Mouse (Mus musculus) erythroblast, embryonic 14.5 days (primary cell): ENCODE measurements around the gene Hhipl2. TPM values are rescaled to one million over a fixed set of nuclear protein-coding genes. Genes with fewer than 3 reads are reported as not detected.
"Not testable (repeated sequence)": the region's sequence is repeated elsewhere in the genome, so short reads cannot be mapped to it uniquely, and the experiment has no call there.

Experiments
- H3K27me3 ChIP-seq: 2 replicates; pipeline ENCODE4 v1.6.1; 2012; ENCODE audit warnings: inconsistent platforms; ENCODE audit not compliant: control insufficient read depth
- H3K36me3 ChIP-seq: 2 replicates; pipeline ENCODE4 v1.6.1; 2012; ENCODE audit warnings: mild to moderate bottlenecking, inconsistent platforms; ENCODE audit not compliant: control insufficient read depth
- H3K4me1 ChIP-seq: 2 replicates; pipeline ENCODE4 v1.6.1; 2012; ENCODE audit warnings: inconsistent platforms; ENCODE audit not compliant: control insufficient read depth
- H3K4me3 ChIP-seq: replicated peaks from 2 replicates; pipeline ENCODE3; 2012; ENCODE audit warnings: moderate library complexity, mild to moderate bottlenecking, inconsistent platforms
- H3K9me3 ChIP-seq: 2 replicates; pipeline ENCODE4 v1.6.1; 2012; ENCODE audit warnings: low read length, inconsistent platforms, mixed read lengths; ENCODE audit not compliant: control insufficient read depth
- GATA1 ChIP-seq: IDR thresholded peaks from 2 replicates; pipeline ENCODE4 v1.6.1; 2012; ENCODE audit warnings: low read length, inconsistent platforms, mixed read lengths
- TAL1 ChIP-seq: IDR thresholded peaks from 3 replicates; pipeline ENCODE4 v1.6.1; 2012; ENCODE audit warnings: low read length, inconsistent platforms, mixed read lengths
- polyA plus RNA-seq: library from polyadenylated mRNA; stranded (reverse); fragments of >175 nt; gene quantifications from 2 replicates; pipeline ENCODE4 v1.2.3, GENCODE M21; 2012

Gene Hhipl2
- not detected in 2 replicates for polyA plus RNA-seq

- no peak within 1 kb of the TSS for H3K4me3 ChIP-seq
- no peaks in the 10 kb centered on the region for H3K4me1 ChIP-seq
- TF ChIP-seq TAL1 (no peak), GATA1 (no peak)
- H3K9me3 ChIP-seq, result peaks cover 2% of the 10 kb centered on the region; the same call in 1 of the 2 replicates
- no peaks in the 10 kb centered on the region for H3K27me3 ChIP-seq
- no peaks in the 10 kb centered on the region for H3K36me3 ChIP-seq
Measured at GRCm38 (mm10) chr1:183417873-183418272, at the start of gene Hhipl2. Hhipl2 (plus strand) TSS chr1:183418215.

- Histone ChIP-seq H3K36me3 (peaks cover 13% of the 10 kb centered on the region), H3K4me1 (peaks cover 20% of the 10 kb centered on the region), H3K9me3 (no peaks in the 10 kb centered on the region), H3K27me3 (peaks cover 26% of the 10 kb centered on the region), H3K4me3 (peak overlapping the region; percentile 84)
- TF ChIP-seq GATA1, result no peak
- no peak for TF ChIP-seq TAL1
Measured at GRCm38 (mm10) chr1:183368601-183369400, 49.2 kb upstream of the Hhipl2 start.

- peaks cover 19% of the 10 kb centered on the region for H3K4me1 ChIP-seq
- H3K9me3 ChIP-seq, result peaks cover under 1% of the 10 kb centered on the region
- H3K36me3 ChIP-seq, result peaks cover 7% of the 10 kb centered on the region
- peak within 1 kb of the TSS; percentile 84 for H3K4me3 ChIP-seq
- H3K27me3 ChIP-seq, result peaks cover 26% of the 10 kb centered on the region
- TF ChIP-seq TAL1, result no peak
- no peak for TF ChIP-seq GATA1
Measured at GRCm38 (mm10) chr1:183369427-183370014, 48.5 kb upstream of the Hhipl2 start, which contains the start of gene Mia3. Mia3 (minus strand) TSS chr1:183369553.

- peaks cover 17% of the 10 kb centered on the region for H3K4me1 ChIP-seq
- H3K4me3 ChIP-seq, result no peak overlapping the region
- H3K27me3 ChIP-seq, result peaks cover 7% of the 10 kb centered on the region
- no peaks in the 10 kb centered on the region for H3K36me3 ChIP-seq
- TF ChIP-seq TAL1 (no peak), GATA1 (no peak)
- H3K9me3 ChIP-seq, result peaks cover 6% of the 10 kb centered on the region
Measured at GRCm38 (mm10) chr1:183374728-183375127, 43.3 kb upstream of the Hhipl2 start.

DNA sequence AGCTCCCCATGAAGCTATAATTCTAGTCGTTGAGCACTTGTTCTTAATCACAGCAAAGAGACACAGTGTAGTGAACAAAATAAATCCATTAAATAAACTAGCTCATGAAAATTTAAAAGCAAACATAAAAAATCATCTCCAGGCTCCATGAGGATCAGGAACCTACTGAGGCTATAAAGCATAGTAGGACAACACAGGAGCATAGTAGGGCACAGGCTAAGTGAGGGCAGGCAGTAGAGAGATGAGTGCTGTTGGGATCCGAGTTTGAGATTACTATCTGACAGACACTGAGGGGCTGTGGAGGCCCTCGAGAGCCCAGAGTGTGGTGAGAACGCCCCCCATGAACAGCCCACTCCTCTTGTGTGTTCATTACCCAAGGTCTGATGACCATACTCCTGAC is 41.0 kb upstream of the Hhipl2 start:
- H3K9me3 ChIP-seq, result peaks cover 6% of the 10 kb centered on the region
- H3K36me3 ChIP-seq, result no peaks in the 10 kb centered on the region
- H3K27me3 ChIP-seq, result peaks cover 3% of the 10 kb centered on the region; the same call in 1 of the 2 replicates
- TF ChIP-seq TAL1 (no peak), GATA1 (no peak)
- H3K4me1 ChIP-seq, result peaks cover 11% of the 10 kb centered on the region
- H3K4me3 ChIP-seq, result no peak overlapping the region

DNA sequence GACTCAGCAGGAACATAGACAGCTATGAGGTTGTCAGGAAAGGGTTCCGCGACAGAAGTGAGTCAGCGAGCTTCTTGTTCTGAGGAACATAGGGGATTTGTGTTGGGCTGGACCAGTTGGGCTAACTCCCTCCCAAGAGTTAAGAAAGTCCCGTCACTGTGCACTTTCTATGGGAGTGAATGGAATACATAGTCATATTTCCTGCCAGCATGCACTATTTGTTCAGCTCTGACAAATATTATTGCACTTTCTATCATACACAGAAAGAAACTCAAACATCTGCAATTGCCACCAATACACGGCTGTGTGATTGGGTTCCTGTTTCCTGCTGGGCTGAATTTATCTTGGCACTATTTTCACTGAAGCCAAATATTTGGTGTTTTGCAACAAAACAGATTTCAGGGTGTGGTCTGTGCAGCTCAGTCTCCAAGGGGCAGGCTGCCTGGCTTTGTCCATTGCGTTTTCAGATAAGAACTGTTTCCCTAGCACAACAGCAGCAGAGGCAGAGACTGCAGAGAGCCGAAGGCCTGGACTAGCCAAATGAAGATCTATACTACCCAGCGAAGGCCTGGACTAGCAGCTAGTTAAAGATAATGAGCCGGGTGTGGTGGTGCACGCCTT is 39.6 kb upstream of the Hhipl2 start:
- Histone ChIP-seq H3K4me3 (no peak overlapping the region), H3K27me3 (peaks cover 3% of the 10 kb centered on the region), H3K4me1 (peaks cover 11% of the 10 kb centered on the region), H3K9me3 (peaks cover 6% of the 10 kb centered on the region), H3K36me3 (no peaks in the 10 kb centered on the region)
- TF ChIP-seq GATA1 (no peak), TAL1 (no peak)

GRCm38 (mm10) chr1:183379376-183379775 is 38.6 kb upstream of the Hhipl2 start:
- peaks cover 11% of the 10 kb centered on the region for H3K4me1 ChIP-seq
- H3K4me3 ChIP-seq, H3K27me3 ChIP-seq, H3K9me3 ChIP-seq, H3K36me3 ChIP-seq: not testable (repeated sequence)

- H3K9me3 ChIP-seq, result no peaks in the 10 kb centered on the region
- H3K36me3 ChIP-seq, result no peaks in the 10 kb centered on the region
- H3K4me1 ChIP-seq, result peaks cover 11% of the 10 kb centered on the region
- TF ChIP-seq GATA1 (no peak), TAL1 (no peak)
- peaks cover 9% of the 10 kb centered on the region for H3K27me3 ChIP-seq
- H3K4me3 ChIP-seq, result no peak overlapping the region
Measured at GRCm38 (mm10) chr1:183381816-183382215, 36.2 kb upstream of the Hhipl2 start.

GRCm38 (mm10) chr1:183382621-183383020 is 35.4 kb upstream of the Hhipl2 start:
- Histone ChIP-seq H3K36me3 (no peaks in the 10 kb centered on the region), H3K27me3 (peaks cover 9% of the 10 kb centered on the region), H3K4me1 (peaks cover 11% of the 10 kb centered on the region), H3K9me3 (peaks cover 2% of the 10 kb centered on the region; the same call in 1 of the 2 replicates), H3K4me3 (no peak overlapping the region)
- no peak for TF ChIP-seq GATA1

- not testable (repeated sequence) for H3K27me3 ChIP-seq, H3K9me3 ChIP-seq, H3K4me3 ChIP-seq, H3K36me3 ChIP-seq
- peaks cover 20% of the 10 kb centered on the region for H3K4me1 ChIP-seq
Measured at GRCm38 (mm10) chr1:183387421-183387820, 30.6 kb upstream of the Hhipl2 start.
